Mouse (Mus musculus): ENCODE measurements at regions not wholly inside any gene's neighbourhood (a gene's known extent, or its start where the extent isn't known, plus 50 kb on each side); places are given as distances from the start of the nearest gene placed in this dataset.

DNA sequence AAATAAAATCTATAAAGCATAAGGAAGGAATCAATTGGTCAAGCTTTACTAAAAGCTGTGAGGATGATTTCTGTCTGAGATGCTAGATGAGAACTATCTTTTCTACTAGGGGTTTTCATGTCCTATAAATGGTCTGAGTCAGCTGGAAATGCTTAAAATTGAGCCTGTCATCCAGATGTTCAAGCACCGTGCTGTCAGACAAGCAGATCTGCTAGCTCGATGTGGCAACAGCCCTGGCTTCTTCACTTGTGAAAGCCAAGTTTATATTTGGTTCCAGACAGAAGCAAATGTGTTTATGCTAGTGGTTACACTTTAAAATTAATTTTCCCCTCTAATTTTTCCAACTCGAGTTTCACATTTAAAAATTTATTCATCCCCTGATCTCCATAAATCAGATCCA, 311.7 kb downstream of the Actr3 start:
- TF ChIP-seq CTCF (IDR thresholded peaks at IDR 0.05; ENCODE audit: control insufficient read depth, insufficient read depth, insufficient replicate concordance, low read depth, low read length) (no peak), POLR2A (IDR thresholded peaks at IDR 0.05; ENCODE audit: control insufficient read depth, low read depth, low read length) (no peak)

Measured in testis, adult 2 months (tissue).